Mouse (Mus musculus) left cerebral cortex, adult 18-20 months (tissue): ENCODE results near the gene Gm17359. TPM values are rescaled to one million over a fixed set of nuclear protein-coding genes. Genes with fewer than 3 reads are reported as not detected.
A peak's percentile ranks its signal among the peaks of the same experiment; 100 is the strongest.

Source experiments
- DNase-seq, 2 experiments: peaks; one replicate each; pipeline ENCODE4 v3.0.0; 2021 to 2022; ENCODE audit warnings: low spot score in 2 of 2, mixed read lengths in 1 of 2
- long read RNA-seq, 2 experiments: library from polyadenylated mRNA; stranded (forward); transcript quantifications; one replicate each; pipeline ENCODE4 v2.0.0; 2021
- total RNA-seq, 2 experiments: library from RNA; stranded (reverse); gene quantifications; 2 replicates each; pipeline ENCODE4 v1.2.3; 2021

Gm17359 gene
- total RNA-seq = not detected
- long read RNA-seq, experiment 1 = 0 reads
- long read RNA-seq, experiment 2, partial matches to known transcripts = 0 of 2 reads
- long read RNA-seq, experiment 2, other reads (novel, unspliced or antisense) = 2 of 2 reads

DNA sequence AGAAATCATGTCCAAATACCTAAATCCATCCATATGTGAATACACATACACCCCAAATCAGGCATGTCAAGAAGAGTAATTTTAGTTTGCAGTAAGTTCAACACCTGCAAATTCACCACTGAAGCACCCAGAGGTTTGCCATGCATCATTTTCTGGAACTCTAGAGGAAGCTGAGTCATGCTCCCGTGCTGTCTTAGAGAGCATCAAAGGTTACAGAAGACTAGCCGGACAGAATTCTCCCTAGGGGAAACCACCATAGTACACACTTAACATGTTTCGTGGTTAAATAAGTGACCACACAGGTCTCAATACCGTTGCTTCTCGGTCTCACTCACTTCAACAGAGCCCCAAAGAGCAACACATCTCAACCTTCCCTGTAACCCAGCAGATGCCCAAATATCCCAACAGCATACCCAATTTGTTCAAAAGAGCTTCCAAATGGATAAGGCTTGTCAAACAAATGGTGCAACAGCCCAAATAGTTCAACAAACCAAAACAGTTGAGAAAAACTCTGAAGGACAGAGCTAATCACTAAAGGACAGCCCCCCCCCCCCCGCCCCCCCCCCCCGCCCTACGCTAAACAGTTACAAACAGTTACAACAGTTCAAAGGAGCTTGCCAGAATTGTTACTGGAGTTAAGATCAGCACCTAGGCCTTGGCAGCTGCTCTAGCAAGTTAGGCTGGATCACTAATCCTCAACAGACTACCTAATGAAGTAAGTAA is at the start of gene Gm17359:
TSS of gene Gm17359 (plus strand) at position 618 of the 723 bp plus-strand sequence.
- no peak for DNase-seq

DNA sequence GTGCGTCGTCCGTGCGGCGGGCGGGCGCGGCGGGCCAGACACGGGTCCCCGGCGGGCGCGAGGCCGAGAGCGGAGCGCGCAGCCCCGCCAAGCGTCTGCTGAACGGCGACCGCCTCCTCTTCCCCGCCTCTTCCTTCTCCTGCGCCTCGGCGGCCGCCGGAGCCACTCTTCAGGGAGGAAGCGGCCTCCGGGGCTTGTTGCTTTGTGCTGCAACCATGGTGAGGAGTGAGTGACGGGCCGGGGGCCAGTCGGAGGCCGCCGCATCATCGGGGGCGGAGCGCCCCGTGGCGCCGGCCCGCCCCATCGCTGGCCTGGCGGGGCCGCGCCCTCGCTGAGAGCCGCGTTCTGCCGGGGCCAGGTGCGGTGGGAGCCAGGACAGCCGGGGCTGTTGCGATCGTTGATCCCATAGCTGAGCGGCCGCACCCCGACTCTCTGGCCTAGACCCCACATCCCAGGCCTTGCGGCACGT is 49.3 kb upstream of the Gm17359 start:
- DNase-seq = peak; percentile 93 to 97

DNA sequence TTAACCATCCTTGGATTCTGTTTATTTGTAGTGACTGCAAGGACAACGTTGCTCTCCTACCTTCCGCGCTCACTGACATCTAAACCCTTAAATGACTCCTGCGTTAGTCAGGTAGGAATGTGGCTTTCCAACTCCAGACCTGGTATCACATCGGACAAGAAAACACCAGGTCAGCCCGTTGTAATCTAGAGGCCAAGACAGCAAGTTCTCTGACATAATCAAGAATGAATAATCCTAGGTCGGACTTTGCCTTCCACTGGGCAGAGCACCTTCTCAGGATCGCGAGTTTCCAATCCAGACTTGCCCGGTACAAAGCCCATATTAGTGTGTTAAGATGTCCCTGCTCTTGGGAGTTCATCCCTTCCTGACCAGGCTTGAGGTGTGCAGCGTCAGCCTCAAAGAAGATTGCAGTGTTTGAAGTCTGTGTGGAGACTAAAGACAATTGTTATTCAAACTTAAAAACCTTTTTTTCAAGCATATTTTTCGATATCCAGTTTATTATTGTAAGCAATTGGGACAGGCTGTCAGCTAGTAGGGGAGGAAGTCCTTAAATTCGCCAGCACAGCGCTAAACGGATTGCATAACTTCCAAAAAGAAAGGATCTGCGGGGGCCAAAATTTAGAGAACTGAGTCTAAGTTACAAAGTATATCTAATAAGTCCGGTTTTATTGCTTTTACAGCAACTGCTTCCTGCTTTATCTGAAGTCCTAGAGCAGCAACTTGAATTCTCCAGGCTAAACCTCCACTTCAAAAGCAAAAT is 48.6 kb upstream of the Gm17359 start:
- peak in 1 of 2 experiments; percentile 42 for DNase-seq

DNA sequence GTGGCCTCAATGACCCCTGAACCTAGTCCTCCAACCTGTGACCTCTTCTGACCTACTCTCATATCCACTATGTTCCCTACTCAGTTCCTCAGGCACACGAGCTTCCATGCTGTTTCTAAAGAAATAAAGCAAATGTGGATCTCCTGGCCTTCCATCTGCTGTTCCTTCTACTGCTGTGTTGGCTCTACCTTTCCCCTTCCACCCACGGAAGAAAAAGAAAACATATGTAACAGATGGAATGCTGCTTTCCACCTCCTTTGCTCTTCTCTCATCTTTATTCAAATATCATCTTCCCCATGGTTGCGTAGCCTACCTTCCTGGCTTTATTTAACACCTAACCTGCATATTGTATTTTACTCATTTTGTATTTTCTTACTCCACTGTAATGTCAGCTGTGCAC is 47.4 kb upstream of the Gm17359 start:
- peak in 1 of 2 experiments; percentile 28 for DNase-seq

DNA sequence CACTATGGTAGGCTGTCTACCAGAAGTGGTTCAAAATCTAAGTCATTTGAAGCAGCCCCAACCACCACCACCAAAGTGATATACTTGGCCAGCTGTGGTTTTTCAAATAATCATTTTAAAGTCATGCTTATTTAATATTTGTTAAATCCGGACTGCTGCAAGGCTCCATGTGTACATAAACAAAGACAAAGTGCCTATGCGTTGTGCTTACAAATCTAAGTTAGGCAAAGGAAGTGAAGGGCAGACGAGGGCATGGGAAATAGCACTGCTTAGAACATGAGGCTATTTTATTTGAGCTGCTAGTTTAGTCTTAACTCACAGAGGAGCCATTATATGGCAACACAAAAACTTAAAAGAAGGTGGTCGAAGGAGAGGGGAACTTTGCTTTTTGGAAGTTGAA is 43.4 kb upstream of the Gm17359 start:
- DNase-seq = no peak

DNA sequence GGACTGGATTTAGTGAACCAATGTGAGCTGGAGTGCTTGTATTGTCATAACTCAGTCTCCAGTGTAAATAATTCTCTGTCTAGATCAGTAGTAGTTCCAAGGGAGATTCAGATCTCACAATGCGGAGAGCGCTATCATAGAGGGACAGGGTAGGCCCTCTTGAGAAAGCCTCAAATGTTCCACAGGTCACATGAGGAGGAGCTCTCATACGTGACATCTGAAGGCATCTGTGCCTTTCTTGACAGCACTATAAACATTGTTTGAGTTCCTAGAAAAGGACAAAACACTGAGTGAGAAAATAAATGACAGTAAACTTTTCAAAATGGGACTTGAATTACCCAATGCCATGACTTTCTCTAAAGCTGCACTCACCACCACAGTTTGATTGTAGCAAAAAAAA is 41.8 kb upstream of the Gm17359 start:
- no peak for DNase-seq

DNA sequence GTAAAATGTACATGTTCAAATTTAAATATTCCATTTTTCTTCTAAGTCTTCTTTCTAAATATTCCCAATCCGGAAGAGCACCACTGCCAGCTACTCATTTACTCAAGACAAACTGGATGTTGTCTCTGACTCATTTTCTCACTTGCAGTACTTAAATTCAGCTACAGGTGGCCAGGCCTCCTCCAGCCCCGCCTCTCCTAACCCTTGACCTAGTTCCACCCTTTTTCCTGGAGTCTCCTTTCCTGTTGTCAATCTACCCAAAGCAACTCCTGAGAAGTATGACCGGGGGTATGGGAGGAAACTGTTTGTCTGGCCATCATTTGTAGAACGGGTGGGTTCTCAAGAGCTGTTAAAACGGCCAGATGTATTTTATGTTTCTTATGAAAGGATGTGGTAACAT is 40.4 kb upstream of the Gm17359 start:
- no peak for DNase-seq

DNA sequence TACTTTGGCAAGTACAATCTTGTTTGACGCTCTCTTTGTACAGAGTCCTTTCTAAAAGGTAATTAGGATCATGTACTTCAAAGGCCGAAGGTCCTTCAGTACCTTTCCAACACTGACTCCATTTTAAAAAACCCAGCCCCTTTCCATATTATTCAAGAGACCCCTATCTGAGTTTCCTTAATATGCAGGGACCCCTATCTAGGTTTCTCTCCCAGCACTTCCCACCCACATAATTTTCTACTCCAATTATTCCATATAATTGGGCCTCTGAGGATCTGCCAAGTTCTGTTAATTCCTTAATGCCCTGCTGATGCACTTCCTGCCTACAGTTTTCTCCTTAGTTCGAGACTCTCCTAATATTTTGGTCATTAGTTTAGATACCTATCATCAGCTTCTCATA is 39.9 kb upstream of the Gm17359 start:
- no peak for DNase-seq

DNA sequence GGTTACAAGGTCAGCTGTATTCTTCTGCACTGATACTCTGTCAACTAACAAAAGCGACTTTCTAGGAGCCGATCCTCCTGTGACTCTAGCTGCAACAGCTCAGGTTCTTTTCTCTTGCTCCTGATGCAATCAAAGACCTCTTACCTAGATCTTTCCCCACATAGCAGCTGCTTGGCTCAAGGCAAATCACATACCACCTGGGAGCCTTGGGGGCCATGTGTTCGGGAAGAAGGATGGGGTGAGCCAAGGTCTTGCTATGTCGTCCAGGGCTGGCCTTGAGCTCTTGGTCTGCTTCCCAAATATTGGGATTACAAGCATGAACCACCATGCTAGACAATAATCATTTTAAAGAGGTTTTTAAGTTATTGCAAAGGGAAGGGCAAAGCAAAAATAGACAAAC is 39.2 kb upstream of the Gm17359 start:
- DNase-seq = no peak

DNA sequence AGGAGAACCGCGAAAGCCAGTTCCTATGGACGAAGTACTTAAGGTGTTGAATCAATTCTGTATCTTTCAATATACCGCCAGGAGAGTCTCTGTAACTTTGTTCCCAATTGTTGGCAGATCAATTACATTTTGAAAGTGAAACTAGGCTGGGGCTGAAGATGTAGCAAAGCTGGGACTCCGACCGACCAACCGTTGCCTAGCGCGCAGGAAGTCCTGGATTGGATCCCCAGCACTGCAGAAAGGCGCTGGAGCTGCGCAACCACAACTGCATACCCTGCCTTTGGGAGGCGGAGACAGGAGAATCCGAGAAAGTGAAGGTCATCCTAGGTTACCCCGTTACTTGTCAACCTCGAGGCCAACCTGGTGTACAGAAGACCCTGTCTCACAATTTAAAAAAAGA is 37.1 kb upstream of the Gm17359 start:
- no peak for DNase-seq

DNA sequence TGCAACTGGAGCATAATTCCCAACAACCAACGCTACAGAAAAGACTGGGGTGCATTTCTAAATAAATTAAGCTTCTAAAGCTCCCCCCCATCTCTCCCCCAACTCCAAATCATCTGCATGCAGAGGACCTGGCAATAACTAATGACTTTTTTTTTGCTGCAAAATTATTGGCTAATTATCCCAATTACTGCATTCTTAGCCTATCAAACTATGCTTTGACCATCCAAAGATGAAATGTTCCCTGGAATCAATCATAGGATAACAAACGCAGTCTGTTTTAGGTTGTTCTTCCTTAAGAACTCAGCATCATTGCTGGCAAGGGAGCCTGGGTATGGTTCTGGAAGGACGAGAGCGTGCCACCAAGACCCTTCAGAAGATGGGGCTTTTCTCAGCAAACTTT is 27.9 kb upstream of the Gm17359 start:
- no peak for DNase-seq

DNA sequence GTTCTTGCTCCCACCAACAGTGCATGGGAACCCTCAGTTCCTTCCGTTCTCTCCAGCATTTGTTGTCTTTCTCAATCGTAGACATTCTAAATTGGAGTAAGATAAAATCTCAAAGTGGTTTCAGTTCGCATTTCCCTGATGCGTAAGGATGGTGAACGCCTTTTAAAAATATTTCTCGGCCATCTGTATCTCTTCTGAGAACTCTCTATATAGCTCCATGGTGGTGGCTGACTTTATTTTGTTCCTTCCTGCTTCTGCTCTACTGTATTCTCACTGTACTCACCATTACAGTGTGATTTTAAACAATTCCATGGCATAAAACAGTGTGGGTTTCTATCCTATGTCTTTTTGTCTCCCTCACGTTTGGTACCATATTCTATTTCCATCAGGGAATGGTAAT is 26.3 kb upstream of the Gm17359 start:
- no peak for DNase-seq

DNA sequence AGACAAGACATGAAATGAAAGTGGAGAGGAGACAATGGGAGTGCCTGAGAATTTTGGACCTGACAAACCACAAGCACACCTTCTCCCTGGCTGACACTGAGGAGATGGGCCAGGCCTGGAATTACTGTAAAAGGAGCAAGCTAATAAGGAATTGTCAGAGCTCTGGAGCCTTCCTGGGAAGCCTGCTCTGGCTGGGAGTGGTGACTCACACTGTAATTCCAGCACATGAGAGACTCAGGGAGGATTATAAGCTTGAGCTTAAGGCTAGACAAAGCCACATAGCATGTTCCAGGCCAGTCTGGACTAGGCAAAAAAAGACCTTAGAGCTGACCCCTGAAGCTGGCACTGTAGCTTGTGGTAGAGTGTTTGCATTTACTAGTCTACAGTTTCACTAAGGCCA is 24.6 kb upstream of the Gm17359 start:
- no peak for DNase-seq

DNA sequence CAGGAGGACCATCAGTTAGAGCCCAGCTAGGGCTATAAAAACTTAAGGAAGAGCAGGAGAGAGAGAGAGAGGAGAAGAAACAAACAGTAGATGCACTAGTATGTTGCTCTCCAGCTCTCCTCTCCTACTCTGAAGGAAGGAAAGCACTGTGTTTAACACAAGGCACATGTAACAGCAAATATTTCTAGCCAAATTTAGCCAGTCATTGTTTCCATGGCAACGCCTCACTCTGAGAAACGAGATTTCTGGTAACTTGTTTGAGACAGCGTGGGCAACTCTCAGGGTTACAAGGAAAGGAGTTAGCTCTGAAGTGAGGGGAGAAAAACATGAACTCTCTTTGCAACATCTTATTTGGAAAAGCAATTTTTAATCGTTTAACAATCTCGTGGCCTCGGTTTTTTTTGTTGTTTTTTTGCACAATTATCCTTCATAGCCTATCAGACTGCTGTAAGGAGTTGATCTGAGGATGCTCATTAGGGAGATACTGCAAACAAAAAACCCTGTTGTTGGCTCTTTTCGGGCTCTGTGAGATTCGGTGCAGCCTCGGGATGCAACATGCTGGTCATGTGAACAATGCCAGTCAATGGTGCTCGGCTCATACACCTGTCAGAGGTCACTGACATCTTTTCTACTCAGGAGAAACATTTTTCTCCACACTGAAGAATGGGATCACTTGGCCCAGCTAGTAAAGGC is 22.3 kb upstream of the Gm17359 start:
- DNase-seq = peak; percentile 76 to 84

DNA sequence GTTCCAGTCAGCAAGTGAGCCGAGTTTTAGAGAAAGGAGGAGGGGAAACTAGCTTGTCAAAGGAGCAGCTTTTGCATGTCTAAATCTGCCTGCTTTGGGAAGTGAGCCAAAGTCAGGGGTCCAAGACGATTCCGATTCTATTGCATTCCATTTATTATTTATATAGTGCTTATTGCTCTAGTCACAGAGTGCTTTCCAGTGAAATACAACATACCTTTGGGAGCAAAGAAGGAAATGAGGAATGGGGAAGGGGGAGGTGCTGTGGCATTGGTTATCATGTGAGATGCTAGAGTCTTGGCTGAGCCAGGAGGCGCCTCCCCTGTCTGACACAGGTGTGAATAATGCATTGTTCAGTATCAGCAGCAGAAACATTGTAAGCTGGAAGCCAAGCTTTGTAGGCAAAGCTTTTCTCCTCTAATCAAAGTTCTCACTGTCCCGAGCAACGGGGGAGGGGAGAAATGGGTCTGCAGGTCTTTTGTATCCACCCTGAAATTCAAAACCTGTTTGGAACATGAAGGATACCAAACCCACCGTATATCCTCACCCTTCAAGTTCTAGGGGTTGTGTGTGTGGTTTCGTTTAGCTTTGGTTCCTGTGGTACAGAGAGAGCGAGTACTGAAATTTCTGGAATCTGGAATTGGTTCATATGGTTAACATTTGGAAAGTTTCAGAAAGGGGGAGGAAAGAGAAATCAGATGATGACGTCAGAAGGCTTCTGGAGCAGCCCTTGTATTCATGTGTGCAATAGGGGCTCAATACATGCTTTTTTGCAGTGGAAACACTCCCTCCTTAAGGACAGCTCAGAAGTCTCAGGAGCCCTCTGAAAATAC is 11.5 kb upstream of the Gm17359 start:
- DNase-seq = no peak

DNA sequence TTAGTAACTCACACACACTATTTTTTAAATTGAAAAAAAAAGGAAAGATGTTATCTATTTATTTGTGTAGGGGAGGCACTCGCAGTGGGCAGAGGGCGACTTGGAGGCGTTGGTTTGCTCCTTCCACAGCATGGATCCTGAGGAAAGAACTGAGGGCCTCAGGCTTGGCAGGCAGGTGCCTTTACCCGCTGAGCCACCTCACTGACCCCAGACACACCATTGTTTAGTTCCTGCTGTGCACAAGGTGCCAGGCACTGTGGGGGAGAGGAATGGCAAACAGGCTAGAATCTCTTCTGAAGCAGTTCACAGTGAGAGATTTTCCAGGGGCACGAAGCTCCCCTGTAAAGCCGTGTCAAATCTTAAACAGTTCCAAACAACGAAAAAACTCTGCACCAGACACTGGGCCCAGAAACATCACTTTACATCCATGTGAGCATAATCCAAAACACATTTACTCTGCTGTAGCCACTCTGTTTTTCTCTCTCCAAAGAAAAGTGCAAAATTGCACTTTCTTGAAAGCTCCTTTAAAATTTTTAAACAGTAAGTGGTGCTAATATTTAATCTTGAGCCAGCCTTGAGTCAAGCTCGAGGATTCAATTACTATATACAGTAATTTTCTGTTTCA is 6.7 kb upstream of the Gm17359 start:
- DNase-seq = no peak

DNA sequence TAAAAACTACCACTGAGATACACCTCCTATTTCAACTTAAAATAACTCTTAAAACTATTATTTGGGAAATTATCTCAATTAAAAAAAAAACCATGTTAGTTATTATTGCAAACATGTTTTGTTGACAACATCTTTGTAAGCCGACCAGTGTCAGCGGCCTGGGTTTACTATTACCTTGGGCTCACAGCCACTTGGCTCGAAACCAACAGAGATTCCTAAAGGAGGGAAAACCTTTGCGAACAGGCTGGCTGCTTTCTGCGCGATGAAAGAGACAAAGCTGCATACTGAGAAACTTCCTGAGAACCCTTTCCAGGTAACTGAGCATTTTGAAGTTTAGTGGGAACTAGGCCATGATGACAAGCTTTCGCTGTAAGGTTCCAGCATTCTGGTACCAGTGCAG is 3.4 kb upstream of the Gm17359 start:
- DNase-seq = no peak

DNA sequence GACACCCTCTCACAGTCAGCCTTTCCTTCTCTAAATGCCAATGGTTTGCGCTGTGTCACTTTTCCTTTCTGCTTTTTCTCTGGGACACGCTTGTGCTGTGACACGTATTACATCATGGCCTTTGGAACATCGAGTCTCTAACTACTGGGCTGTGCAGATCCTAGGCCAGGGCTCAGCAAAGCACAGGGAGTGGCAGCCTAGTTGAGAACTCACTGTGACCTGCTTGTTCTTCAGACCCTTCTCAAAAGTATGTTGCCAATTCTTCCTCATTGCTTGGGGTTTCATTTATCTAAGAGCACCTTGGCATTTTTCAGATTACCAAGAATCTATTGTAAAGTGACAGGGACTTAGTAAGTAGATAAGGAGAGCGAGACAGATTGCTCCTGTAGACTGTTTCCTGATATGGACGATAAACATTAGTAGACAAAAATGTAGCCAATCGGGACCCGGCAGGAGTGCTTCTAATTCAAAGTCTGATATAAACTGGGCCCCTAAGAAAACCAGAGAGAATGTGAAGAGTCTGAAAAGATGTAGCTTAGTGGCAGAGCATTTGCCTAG is 2.7 kb upstream of the Gm17359 start:
- no peak for DNase-seq

DNA sequence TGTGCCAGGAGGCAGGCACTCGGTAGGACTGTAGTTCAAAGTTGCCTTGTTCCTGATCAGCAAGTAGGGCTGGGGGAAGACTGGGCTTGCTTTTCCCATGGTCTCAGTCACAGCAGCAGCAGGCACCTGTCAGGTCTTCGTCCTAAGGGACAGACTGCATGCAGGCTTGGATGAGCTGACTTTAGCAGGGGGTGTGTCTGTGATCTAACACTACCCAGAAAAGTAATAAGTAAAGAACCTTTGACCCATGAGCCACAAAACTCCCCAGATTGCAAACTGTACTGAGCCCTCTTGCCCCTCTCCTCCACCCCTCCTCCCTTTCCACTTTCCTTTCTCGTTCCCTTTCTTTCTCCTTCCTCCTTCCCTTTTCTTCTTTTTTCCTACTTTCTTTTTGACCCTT is 4.3 kb downstream of the Gm17359 start:
- DNase-seq = no peak
